Mouse (Mus musculus) forebrain, postnatal 0 days (tissue): ENCODE measurements around the gene Isy1. TPM values are rescaled to one million over a fixed set of nuclear protein-coding genes. Genes with fewer than 3 reads are reported as not detected.
A peak's percentile ranks its signal among the peaks of the same experiment; 100 is the strongest.

Experiments
- ATAC-seq: fragments of 200-750 bp; cut with Nextera tagmentation; 2 replicates; pipeline ENCODE4 v1.8.0; 2017; ENCODE audit warnings: mild to moderate bottlenecking, moderate library complexity
- DNase-seq: peaks from one replicate; pipeline ENCODE4 v3.0.0-alpha.2; 2015
- H3K27ac ChIP-seq: fragments of 300-500 bp; sonication (generic); 2 replicates; pipeline ENCODE4 v1.5.1; 2014; ENCODE audit warnings: low read depth, mild to moderate bottlenecking, antibody characterized with exemption, low read length, moderate library complexity, mixed read lengths
- H3K27me3 ChIP-seq: fragments of 300-500 bp; sonication (generic); 2 replicates; pipeline ENCODE4 v1.6.1; 2014; ENCODE audit warnings: mild to moderate bottlenecking, low read length, mixed read lengths; ENCODE audit not compliant: insufficient read depth
- H3K36me3 ChIP-seq: fragments of 300-500 bp; sonication (generic); 2 replicates; pipeline ENCODE4 v1.6.1; 2014; ENCODE audit warnings: mild to moderate bottlenecking, moderate library complexity; ENCODE audit not compliant: insufficient read depth
- H3K4me1 ChIP-seq: fragments of 300-500 bp; sonication (generic); 2 replicates; pipeline ENCODE4 v1.6.1; 2014; ENCODE audit warnings: antibody characterized with exemption; ENCODE audit not compliant: insufficient read depth
- H3K4me2 ChIP-seq: fragments of 300-500 bp; sonication (generic); 2 replicates; pipeline ENCODE4 v1.6.1; 2014; ENCODE audit warnings: low read depth, mild to moderate bottlenecking, moderate library complexity
- H3K4me3 ChIP-seq: fragments of 300-500 bp; sonication (generic); 2 replicates; pipeline ENCODE4 v1.5.1; 2014; ENCODE audit warnings: low read depth, low read length, mixed read lengths
- H3K9ac ChIP-seq: fragments of 300-500 bp; sonication (generic); 2 replicates; pipeline ENCODE4 v1.6.1; 2014; ENCODE audit warnings: mild to moderate bottlenecking
- H3K9me3 ChIP-seq: fragments of 300-500 bp; sonication (generic); 2 replicates; pipeline ENCODE4 v1.6.1; 2016; ENCODE audit warnings: low read length
- CTCF ChIP-seq: sonication (generic); IDR thresholded peaks from 2 replicates; pipeline ENCODE4 v1.5.1; 2016; ENCODE audit warnings: antibody characterized with exemption, control low read depth, low read depth
- WGBS: fragments of 180-500 bp; shearing (Covaris S2); extraction: QIAGEN DNeasy Blood & Tissue Kit; methylation state at CpG from one replicate; pipeline ENCODE4 v1.1.7; 2014; 5-methylcytosine and 5-hydroxymethylcytosine counted together
- polyA plus RNA-seq: library from polyadenylated mRNA; unstranded; fragments of >200 nt; fragmentation: Nextera tagmentation; extraction: Ambion mirVana; gene quantifications from 2 replicates; pipeline ENCODE4 v1.2.1, GENCODE M21; 2015
- total RNA-seq: library from RNA; depleted of rRNA; stranded (reverse); fragments of >200 nt; gene quantifications from 2 replicates; pipeline ENCODE4 v1.2.3, GENCODE M21; 2014

The Isy1 gene
- total and polyA plus RNA-seq, 2 experiments from 2014 or later: 28.5 to 30.1 TPM

DNA sequence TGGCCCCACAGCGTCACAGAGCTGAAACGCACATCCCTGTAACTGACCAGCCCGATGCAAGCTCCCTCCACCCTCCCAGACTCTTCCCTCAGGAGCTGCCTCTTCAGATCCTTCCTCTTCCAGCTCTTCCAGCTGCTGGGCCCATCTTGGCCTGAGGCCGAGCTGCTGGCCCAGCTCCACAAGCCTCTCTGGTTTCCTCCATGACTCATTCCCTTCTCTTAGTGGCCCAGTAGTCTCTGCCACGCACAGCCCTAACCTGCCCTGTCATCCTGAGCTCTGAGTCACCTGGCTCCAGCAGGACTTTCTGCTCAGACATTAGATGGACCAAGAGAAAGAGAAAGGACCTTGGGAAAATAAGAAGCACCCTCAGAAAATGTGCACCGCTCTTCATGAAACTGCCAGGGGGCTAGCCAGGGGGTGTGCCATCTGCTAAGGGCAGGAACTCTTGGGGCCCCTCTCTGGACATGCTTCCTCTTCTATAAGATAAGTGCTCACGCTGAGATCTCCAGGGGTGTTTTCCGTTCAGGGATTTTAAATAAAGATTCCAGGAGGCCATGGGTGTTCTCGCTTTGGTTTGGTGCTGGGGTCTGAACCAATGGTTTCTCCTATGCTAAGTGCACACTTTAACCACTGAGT, 30.4 kb upstream of the Isy1 start:
- no peaks in the 10 kb centered on the region for H3K4me1 ChIP-seq
- no peaks in the 10 kb centered on the region for H3K9me3 ChIP-seq
- no peaks in the 10 kb centered on the region for H3K27me3 ChIP-seq
- no peak for DNase-seq
- no peak overlapping the region for H3K4me3 ChIP-seq
- TF ChIP-seq CTCF: no peak
- no peak overlapping the region for H3K27ac ChIP-seq
- WGBS: 77% methylated on average over 9 of the region's 9 CpGs
- no peaks in the 10 kb centered on the region for H3K36me3 ChIP-seq
- ATAC-seq: no peak
- no peak overlapping the region for H3K9ac ChIP-seq
- H3K4me2 ChIP-seq: no peak overlapping the region

DNA sequence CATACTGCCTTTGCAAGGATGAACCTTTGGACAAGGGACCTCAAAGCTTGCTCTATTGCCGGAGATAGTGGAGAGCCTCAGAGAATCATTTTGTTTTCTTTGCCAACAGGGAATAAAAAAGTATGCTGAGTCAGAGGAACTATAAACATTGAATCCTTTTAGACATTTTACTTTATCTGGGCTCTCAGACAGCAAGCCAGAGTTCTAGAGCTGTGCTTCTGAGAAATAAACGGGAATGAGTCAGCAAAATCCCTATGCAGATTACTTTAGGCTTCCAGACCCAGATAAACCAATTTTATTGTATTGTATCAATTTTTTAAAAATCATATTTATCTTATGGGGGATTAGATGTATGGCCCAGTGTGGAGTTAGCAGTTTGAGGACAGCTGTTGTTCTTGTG, 28.7 kb upstream of the Isy1 start:
- no peak overlapping the region for H3K9ac ChIP-seq
- no peak overlapping the region for H3K4me3 ChIP-seq
- no peaks in the 10 kb centered on the region for H3K9me3 ChIP-seq
- no peaks in the 10 kb centered on the region for H3K4me1 ChIP-seq
- no peak for TF ChIP-seq CTCF
- no peak overlapping the region for H3K27ac ChIP-seq
- no peaks in the 10 kb centered on the region for H3K27me3 ChIP-seq
- ATAC-seq (no peak), DNase-seq (no peak)
- WGBS: 76% methylated on average over 2 of the region's 2 CpGs
- H3K36me3 ChIP-seq: no peaks in the 10 kb centered on the region
- H3K4me2 ChIP-seq: no peak overlapping the region

DNA sequence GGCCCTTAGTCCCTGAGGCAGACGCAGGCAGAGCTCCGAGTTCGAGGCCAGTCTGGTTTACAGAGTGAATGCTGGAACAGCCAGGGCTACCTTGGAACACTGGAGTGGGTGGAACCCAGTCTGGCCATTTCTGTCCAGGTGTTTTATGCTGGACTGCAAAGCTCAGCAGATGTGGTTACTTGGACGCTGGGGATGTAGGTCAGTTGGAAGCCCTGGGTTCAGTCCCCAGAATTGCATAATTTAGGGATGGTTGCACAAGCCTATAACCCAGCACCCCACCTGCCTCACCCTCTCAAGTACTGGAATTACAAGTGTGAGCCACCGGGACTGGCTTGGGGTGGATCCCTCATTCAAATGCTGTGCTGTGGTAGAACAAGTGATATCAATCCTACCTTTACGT, 27.6 kb upstream of the Isy1 start:
- H3K9ac ChIP-seq: no peak overlapping the region
- 88% methylated on average over 6 of the region's 6 CpGs for WGBS
- no peaks in the 10 kb centered on the region for H3K36me3 ChIP-seq
- no peak overlapping the region for H3K4me2 ChIP-seq
- no peak overlapping the region for H3K27ac ChIP-seq
- no peak overlapping the region for H3K4me3 ChIP-seq
- no peaks in the 10 kb centered on the region for H3K4me1 ChIP-seq
- TF ChIP-seq CTCF: no peak
- no peaks in the 10 kb centered on the region for H3K9me3 ChIP-seq
- no peaks in the 10 kb centered on the region for H3K27me3 ChIP-seq
- ATAC-seq: no peak
- DNase-seq: no peak

DNA sequence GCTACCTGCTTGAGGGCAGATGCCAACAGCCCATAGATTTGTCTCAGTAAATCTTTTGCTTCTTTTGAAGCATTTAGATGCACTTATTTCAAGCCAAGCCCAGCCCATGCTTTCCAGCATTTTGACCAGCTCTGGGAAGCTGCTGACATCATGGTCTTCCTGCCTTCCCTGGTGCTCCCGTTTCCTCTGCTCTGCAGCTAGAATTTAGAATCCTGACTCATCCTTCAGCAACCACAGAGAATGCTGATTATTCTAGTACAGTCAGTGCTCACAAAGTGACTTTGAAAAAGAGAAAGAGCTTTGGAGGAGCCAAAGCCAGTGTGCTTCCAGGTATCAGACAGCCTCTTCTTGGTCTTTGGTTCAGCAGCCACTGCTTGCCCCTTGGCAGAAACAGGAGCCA, 18.5 kb upstream of the Isy1 start:
- Histone ChIP-seq H3K9ac (no peak overlapping the region), H3K27me3 (no peaks in the 10 kb centered on the region), H3K36me3 (no peaks in the 10 kb centered on the region), H3K9me3 (no peaks in the 10 kb centered on the region), H3K27ac (no peak overlapping the region), H3K4me3 (no peak overlapping the region), H3K4me2 (no peak overlapping the region), H3K4me1 (no peaks in the 10 kb centered on the region)
- TF ChIP-seq CTCF: no peak
- ATAC-seq (no peak), DNase-seq (no peak)
- 66% methylated on average over 1 of the region's 1 CpGs for WGBS

DNA sequence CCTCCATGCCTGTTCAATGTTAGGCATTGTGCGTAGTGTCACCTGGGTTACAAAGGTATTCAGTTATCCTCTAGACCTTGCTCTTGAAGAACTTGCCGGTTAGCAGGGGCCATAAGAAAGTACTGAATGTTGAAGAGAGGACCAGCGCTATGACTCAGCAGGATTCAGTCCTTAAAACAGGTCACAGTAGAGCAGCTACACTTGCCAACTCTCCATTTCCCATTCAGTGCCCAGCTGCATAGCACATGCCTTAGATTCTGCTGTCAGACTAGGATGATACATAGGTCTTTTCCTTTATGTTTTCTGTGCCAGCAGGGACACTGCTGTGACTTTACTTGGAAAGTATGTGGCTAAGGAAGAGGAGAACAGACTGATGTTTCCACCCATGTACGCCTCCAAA, 14.8 kb upstream of the Isy1 start:
- TF ChIP-seq CTCF: no peak
- WGBS: 85% methylated on average over 4 of the region's 4 CpGs
- ATAC-seq: no peak

DNA sequence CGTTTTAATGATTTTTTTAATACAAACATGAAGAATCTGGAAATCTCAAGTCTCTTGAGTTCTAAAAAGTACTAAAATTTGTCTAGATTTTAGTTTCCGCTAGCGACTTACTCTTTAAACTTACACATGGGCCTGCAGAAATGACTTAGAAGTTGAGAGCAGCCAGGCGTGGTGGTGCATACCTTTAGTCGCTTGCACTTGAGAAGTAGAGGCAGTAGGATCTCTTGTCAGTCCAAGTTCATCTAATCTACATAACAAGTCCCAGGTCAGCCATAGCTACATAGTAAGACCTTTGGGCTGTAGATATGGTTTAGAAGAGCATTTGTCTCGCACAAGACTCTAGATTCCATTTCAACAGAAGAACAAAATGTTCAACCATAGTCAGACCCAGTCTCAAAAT, 13.3 kb upstream of the Isy1 start:
- Histone ChIP-seq H3K9ac (no peak overlapping the region), H3K27ac (no peak overlapping the region), H3K36me3 (no peaks in the 10 kb centered on the region), H3K27me3 (no peaks in the 10 kb centered on the region), H3K4me3 (no peak overlapping the region), H3K9me3 (no peaks in the 10 kb centered on the region), H3K4me2 (no peak overlapping the region), H3K4me1 (peaks cover 12% of the 10 kb centered on the region)
- 83% methylated on average over 6 of the region's 6 CpGs for WGBS
- TF ChIP-seq CTCF: no peak
- no peak for DNase-seq
- no peak for ATAC-seq

More for the DNA sequence above, 14.8 kb upstream of the Isy1 start:
- Histone ChIP-seq H3K4me1 (peaks cover 6% of the 10 kb centered on the region), H3K4me2 (no peak overlapping the region), H3K27ac (no peak overlapping the region), H3K9me3 (no peaks in the 10 kb centered on the region), H3K36me3 (no peaks in the 10 kb centered on the region), H3K27me3 (no peaks in the 10 kb centered on the region), H3K9ac (no peak overlapping the region), H3K4me3 (no peak overlapping the region)
- no peak for DNase-seq

DNA sequence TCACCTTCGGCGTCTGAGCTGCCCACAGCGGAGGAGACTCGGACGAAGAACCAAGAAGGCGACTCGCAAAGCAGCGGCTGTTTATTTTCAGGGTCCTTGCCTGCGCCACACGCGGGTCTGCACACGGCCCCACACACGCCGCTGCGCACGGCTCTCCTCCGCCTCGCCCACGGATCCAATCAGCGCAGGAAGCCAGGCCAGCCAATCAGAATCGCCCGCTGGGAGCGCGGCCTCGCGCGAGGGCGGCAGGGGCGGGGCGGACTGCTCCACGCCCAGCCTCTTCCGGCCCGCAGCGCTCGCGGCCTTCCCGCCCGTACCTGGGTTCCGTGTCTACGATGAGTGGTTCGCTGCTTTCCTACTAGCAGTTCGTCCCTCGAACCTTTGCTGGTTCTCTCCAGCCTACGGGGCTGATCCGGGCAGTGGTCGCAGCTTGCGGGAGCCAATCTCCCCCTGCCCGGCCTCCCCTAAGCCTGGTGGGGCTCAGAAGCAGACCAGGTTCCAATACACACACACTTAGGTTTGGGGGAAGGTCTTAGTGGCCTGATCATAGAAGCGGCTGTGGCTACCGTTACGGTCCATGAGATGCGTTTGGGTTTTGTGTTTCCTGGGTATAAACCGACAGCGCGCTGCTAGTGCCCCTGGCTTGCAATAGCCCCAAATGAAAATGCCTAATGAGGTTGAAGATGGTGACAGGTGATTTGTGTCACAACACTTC, 12.5 kb upstream of the Isy1 start, which contains the start of gene Cnbp:
Gene Cnbp (minus strand): TSS at position 207 of the 715 bp plus-strand sequence.
- WGBS: 4% methylated on average over 54 of the region's 55 CpGs
- 0 out of 2 replicates have a peak, but pooled peaks have one; percentile 8 for TF ChIP-seq CTCF
- Histone ChIP-seq H3K4me3 (peak within 1 kb of the TSS; percentile 99), H3K36me3 (no peaks in the 10 kb centered on the region), H3K9ac (peak within 1 kb of the TSS; percentile 98), H3K27me3 (no peaks in the 10 kb centered on the region), H3K4me1 (peaks cover 12% of the 10 kb centered on the region), H3K27ac (peak within 1 kb of the TSS; percentile 97), H3K4me2 (peak within 1 kb of the TSS; percentile 70), H3K9me3 (no peaks in the 10 kb centered on the region)
- ATAC-seq: peak; percentile 99
- DNase-seq: peak; percentile 99
